Mouse (Mus musculus) megakaryocyte progenitor cell, adult 5-6 weeks (primary cell): ENCODE measurements at regions not wholly inside any gene's neighbourhood (a gene's known extent, or its start where the extent isn't known, plus 50 kb on each side); places are given as distances from the start of the nearest gene placed in this dataset.

Experiments
- ATAC-seq: replicated peaks from 2 replicates; pipeline ENCODE4 v1.8.0; 2016; ENCODE audit warnings: mild to moderate bottlenecking, moderate TSS enrichment, inconsistent platforms; ENCODE audit not compliant: poor library complexity

GRCm38 (mm10) chr6:108910330-108910729, 81.9 kb downstream of the Edem1 start:
- ATAC-seq = peak; percentile 57; the same call in 1 of the 2 replicates

DNA sequence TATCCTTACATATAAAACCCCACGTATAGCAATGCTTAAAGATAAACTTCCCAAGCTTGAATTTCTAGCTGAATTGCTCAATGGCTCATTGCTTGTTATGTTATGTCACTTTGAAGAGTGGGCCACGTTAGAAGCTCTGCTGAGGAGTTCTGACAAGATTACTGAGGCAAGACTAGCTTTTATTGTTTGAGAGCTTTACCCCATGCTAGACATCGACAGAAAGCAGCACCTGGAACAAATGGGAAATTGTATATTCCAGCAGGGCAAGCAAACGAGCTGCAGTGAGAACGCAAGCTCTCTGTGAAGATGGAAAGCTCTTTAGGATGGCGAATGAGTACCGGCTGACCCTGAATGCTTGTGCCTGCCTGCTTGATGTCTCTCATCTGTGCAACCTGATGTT, 84.1 kb downstream of the Edem1 start:
- ATAC-seq = no peak

DNA sequence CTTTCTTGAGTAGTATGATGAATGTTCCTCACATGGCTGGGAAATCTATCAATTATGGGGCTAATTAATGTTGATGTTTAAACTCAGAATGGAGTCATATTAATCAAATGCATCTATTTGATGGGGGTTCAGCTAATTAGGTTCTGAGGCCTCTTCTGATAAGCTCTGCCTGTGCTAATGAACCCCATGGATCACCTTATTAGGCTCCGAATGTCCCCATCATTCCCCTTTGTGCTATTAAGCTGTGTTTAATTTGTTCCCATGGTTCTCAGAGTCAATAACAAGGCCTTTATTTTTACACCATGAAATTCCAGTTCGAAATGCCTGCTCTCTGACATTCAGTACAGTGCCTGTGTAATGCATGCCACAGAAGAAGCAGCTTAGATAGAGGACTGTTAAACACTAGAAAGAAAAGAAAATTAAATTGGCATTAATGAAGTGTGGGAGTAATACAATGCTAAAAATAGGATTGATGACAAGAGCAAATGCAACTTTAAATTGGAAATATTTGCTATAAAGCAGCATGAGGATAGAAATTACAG, 91.0 kb downstream of the Edem1 start:
- no peak for ATAC-seq

GRCm38 (mm10) chr6:108921181-108921580, 92.7 kb downstream of the Edem1 start:
- no peak for ATAC-seq

- peak; percentile 80 for ATAC-seq
Observed at GRCm38 (mm10) chr6:108922564-108922963, 94.1 kb downstream of the Edem1 start.

DNA sequence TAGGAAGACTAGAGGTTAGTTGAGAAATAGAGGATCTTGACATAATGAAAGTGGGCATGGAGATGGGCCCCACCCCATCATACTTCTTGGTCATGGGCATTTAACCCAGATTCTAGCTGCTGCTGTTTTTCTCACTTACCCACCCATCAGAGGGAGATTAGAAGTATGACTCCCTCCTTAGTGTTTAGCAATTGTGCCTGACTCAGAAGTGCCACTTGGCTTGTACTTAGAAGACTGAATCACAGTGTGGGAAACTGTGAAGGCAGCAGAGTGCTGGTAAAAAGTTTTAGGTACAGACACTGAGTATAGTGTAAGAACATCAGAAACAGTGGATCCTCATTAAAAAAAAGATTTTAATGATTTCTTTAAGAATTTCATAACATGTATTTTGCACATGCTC, 100.5 kb downstream of the Edem1 start:
- ATAC-seq = no peak

GRCm38 (mm10) chr6:108938646-108939045, 110.2 kb downstream of the Edem1 start:
- no peak for ATAC-seq

DNA sequence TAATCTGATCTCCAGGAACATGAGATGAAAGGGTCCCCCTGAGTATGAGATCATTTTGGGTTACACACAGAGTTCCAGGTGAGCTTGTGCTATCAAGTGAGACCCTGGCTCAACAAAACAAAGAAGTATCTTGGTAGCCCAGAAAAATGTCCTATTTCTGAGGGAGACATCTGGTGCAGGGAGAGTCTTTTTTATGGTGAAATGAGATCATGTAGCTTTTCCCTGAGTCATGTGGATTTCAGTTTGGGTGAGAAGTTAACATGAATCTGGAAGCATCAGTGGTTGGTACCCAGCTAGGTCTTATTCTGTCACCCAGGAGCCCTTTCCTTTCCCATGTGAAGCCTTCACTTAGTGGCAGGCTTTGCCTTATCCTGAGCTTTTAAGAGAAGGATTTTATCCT, 113.8 kb downstream of the Edem1 start:
- no peak for ATAC-seq

DNA sequence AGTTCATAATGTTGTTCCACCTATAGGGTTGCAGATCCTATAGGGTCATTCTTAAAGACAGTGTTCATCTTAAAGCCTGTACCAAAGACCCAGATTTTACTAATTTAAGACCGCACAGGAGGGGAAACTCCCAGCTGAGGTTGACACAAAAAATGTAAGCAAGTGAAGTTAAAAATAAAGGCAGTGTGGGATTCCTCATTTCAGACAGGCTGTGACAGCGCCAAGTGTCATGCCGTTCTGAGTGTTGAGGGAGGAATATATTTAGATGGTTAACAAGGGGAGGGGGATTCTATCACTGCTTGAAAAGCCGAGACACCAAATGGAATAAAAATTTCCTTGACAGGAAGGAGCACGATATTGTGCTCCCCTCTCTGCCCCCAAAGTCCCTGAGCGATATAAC, 123.9 kb downstream of the Edem1 start:
- no peak for ATAC-seq

DNA sequence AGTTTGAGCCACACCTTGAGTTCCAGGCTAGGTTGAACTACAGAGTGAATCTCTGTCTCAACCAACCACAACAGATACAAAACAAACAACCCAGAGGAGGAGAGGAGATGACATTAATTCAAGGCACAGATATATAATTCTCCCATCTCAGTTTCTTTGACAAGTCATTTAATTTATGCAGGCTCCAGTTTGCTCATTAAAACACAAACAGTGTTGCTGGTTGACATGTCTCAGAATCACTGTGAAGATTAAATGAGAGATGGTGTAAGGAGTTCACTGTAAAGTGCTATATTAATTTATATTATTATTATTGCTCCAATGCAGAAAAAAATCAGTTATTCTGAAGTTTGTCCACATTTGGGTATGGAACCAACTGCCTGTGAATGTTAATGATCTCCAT, 134.4 kb downstream of the Edem1 start:
- no peak for ATAC-seq

GRCm38 (mm10) chr6:108963295-108963694, 134.9 kb downstream of the Edem1 start:
- ATAC-seq = peak; percentile 55

GRCm38 (mm10) chr6:108969477-108970176, 141.2 kb downstream of the Edem1 start:
- no peak for ATAC-seq

DNA sequence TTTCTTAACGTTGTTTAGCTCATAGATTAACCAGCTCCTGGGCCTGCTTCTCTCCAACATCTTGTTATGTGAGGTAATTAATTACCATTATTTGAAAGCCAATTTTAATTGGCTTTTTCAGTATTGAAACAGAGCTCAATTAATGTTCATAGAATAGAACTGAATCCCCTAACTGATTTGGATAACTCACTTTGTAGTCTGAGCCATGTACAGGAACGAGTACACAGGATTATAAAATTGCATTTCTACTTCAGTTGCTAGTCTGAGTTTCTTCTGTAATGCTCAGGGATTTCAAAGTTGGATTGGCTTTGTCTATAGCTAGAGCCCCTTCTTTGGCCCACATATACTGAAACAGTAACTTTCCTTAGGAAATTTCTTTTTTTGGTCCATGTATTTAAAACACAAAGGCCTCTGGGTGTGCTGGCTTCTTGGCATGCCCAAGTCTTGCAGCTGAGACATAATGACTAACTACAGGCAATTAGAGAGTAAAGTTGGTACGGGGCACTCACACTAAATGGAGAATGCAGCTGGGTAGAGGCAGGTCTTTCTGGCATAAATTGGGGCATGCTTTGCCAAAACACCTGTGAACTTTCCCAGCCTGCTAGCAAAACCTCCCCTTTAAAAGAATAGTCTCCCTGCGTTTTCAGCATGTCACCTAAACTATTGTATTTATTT, 143.1 kb downstream of the Edem1 start:
- ATAC-seq = no peak

- no peak for ATAC-seq
Observed at GRCm38 (mm10) chr6:108973701-108974100, 145.3 kb downstream of the Edem1 start.

DNA sequence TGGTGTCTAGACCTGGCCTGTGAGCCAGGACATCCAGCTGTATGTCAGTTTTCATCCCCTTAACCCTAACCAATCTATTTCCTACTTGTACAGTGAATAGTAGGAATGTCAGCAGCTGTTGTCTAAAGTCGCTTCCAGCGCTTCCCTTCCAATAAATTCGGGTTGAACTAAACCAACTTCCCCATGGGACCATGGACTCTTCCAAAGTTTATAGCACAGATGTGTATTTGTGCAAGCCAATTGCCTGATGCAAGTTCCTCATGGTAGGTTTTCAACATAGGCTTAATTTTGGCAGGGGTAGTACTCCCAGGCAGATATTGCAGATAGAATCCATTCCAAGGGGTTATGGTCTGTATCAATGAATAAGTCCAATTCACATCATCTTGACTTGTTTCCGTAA, 161.1 kb downstream of the Edem1 start:
- ATAC-seq = no peak

DNA sequence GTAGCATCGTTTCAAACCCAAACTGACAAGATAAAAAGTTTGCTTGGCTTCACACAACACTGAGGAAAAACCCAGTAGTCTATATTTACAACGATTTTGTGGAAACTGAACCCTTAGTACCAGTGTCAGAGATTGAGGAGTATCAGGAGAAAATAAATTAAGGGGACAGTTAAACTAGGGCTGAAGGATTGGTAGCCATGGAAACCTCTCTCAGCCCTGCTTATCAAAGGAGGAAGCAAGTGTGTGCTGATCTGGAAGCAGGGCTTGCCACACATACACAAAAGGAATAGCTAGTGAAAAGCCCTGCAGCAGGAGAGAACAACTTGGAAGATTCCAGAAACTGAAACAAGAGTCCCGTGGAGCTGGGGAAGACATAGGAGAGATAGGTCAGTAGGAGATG, 165.3 kb downstream of the Edem1 start:
- no peak for ATAC-seq

GRCm38 (mm10) chr6:109004443-109004842, 176.0 kb downstream of the Edem1 start:
- ATAC-seq = no peak

GRCm38 (mm10) chr6:109009364-109009763, 180.9 kb downstream of the Edem1 start:
- ATAC-seq = no peak

DNA sequence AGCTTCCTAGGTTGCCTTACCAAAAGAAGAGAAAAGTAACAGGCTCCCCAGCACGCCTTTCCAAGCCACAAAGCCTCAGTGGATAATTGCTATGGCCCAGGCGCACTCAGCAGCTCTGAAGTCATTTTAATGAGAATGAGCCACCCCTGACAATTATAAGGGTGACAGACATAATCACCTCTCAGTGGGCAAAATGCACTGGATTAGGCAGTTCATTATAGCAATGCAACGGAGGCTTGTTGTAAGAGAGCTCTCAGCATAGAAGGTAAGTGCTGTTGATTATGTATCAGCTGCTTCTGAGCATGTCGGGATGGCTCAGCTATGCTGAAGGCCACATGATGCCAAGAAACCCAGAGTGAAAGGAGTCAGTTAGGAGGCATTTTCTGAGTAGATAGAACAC, 181.4 kb downstream of the Edem1 start:
- no peak for ATAC-seq

- ATAC-seq = no peak
Observed at GRCm38 (mm10) chr6:109019731-109020130, 191.3 kb downstream of the Edem1 start.
